In genomic region chr6:52584383-52584782, GRCm38 (mm10) we compare ENCODE assay signal across 9 mouse cellular contexts. TPM values are rescaled to one million over a fixed set of nuclear protein-coding genes. Genes with fewer than 3 reads are reported as not detected.
A peak's percentile ranks its signal among the peaks of the same experiment; 100 is the strongest.
DNase-seq lines count a peak whose midpoint lies in the region; ATAC-seq lines count a peak whose summit lies in the region.
"Had no signal": no experiment of that assay in that cellular context is flagged by ENCODE, and none has a peak within 500 bp of the region (broad histone marks: within the 10 kb centered on the region; RNA-seq: fewer than 3 reads in every experiment).

No protein-coding gene starts in this region.

- peaks cover 7% of the 10 kb centered on the region; the same call in 1 of the 2 replicates for H3K36me3 ChIP-seq in kidney, embryonic 15.5 days
- no peaks in the 10 kb centered on the region for H3K36me3 ChIP-seq in limb, embryonic 11.5 days (ENCODE audit: control insufficient read depth, insufficient read depth, low read length)

- 17% methylated on average over 8 of the region's 8 CpGs for WGBS in kidney, embryonic 15.5 days
- WGBS in limb, embryonic 11.5 days: 13% methylated on average over 8 of the region's 8 CpGs

- no peak overlapping the region for H3K4me3 ChIP-seq in kidney, embryonic 15.5 days (replicated peaks)
- H3K4me3 ChIP-seq in limb, embryonic 11.5 days (ENCODE audit: low read depth, low read length): no peak overlapping the region

- no peaks in the 10 kb centered on the region for H3K27me3 ChIP-seq in kidney, embryonic 15.5 days
- no peaks in the 10 kb centered on the region for H3K27me3 ChIP-seq in limb, embryonic 11.5 days (ENCODE audit: control insufficient read depth, insufficient read depth, low read length)

- no peak overlapping the region for H3K27ac ChIP-seq in kidney, embryonic 15.5 days
- H3K27ac ChIP-seq in limb, embryonic 11.5 days (replicated peaks; ENCODE audit: low read depth, low read length): no peak overlapping the region
- H3K27ac ChIP-seq: liver, embryonic 14.5 days had no signal

- H3K4me2 ChIP-seq in kidney, embryonic 15.5 days: no peak overlapping the region
- no peak overlapping the region for H3K4me2 ChIP-seq in limb, embryonic 11.5 days (ENCODE audit: low read depth, severe bottlenecking)

- no peak overlapping the region for H3K9ac ChIP-seq in kidney, embryonic 15.5 days
- no peak overlapping the region for H3K9ac ChIP-seq in limb, embryonic 11.5 days (ENCODE audit: low read length)
- H3K9ac ChIP-seq: liver, embryonic 14.5 days had no signal

- H3K9me3 ChIP-seq in kidney, embryonic 15.5 days (replicated peaks): no peaks in the 10 kb centered on the region
- H3K9me3 ChIP-seq in limb, embryonic 11.5 days (ENCODE audit: control insufficient read depth, low read length): no peaks in the 10 kb centered on the region

- H3K4me1 ChIP-seq in kidney, embryonic 15.5 days: peaks cover 9% of the 10 kb centered on the region
- no peaks in the 10 kb centered on the region for H3K4me1 ChIP-seq in limb, embryonic 11.5 days (ENCODE audit: control insufficient read depth, insufficient read depth, low read length)

- peak; percentile 22 to 50 for DNase-seq in cerebellum, postnatal 14 days
- no peak for DNase-seq in cerebellum, adult 11 months
- peak; percentile 71 for DNase-seq in embryo, embryonic 10.5 days (ENCODE audit: low spot score)
- peak; percentile 24 to 65 for DNase-seq in gastrocnemius, adult 8-10 months (ENCODE audit: low spot score in 2 of 2)
- peak; percentile 49 for DNase-seq in limb, embryonic 11.5 days (ENCODE audit: low spot score)
- no peak for DNase-seq in T-cell, adult 2 months (ENCODE audit: low spot score)

- ATAC-seq in kidney, embryonic 15.5 days (replicated peaks; ENCODE audit: low FRiP score): peak; percentile 70
- ATAC-seq in limb, embryonic 11.5 days (ENCODE audit: insufficient number of reproducible peaks, low FRiP score, low TSS enrichment, low read depth): no peak
- peak; percentile 66; the same call in 1 of the 2 replicates for ATAC-seq in neutrophil, adult 5-6 weeks (ENCODE audit: extremely low read depth, insufficient number of reproducible peaks, low FRiP score, poor library complexity, severe bottlenecking)

RNA-seq across cellular contexts. Expression of gene Hibadh, which starts 55.8 kb away (rescaled TPM):
- 100 to 1,000 TPM; 106 to 125 (median 119) TPM for total RNA-seq in gastrocnemius, adult 8-10 months (2022)
- polyA plus RNA-seq in kidney, embryonic 15.5 days (2015; fragmentation: Nextera tagmentation; extraction: Ambion mirVana): 132 and 133 TPM in 2 replicates
- 55.3 and 57.8 TPM in 2 replicates for polyA plus RNA-seq in limb, embryonic 11.5 days (2014; fragmentation: Nextera tagmentation; extraction: Ambion mirVana)
- 33.5 and 39.3 TPM in 2 replicates for total RNA-seq in neutrophil, adult 5-6 weeks (2017)

Comparison
In these comparisons a context has a peak if more than half of its experiments do, and no peak if none do; other contexts are left out.
1. DNase-seq: peak in cerebellum, postnatal 14 days (2 of 2), embryo, embryonic 10.5 days (single experiment), gastrocnemius, adult 8-10 months (2 of 2) and limb, embryonic 11.5 days (single experiment); none in cerebellum, adult 11 months (single experiment) and T-cell, adult 2 months (single experiment).